Mouse (Mus musculus) retina, adult 2 months (tissue): ENCODE measurements around the gene Ddah1.
A peak's percentile ranks its signal among the peaks of the same experiment; 100 is the strongest.
"Not testable (repeated sequence)": the region's sequence is repeated elsewhere in the genome, so short reads cannot be mapped to it uniquely, and the experiment has no call there.

Experiments
- DNase-seq: peaks from one replicate; pipeline ENCODE4 v3.0.0-alpha.2; 2012; ENCODE audit warnings: low read depth, low spot score

Gene Ddah1

DNA sequence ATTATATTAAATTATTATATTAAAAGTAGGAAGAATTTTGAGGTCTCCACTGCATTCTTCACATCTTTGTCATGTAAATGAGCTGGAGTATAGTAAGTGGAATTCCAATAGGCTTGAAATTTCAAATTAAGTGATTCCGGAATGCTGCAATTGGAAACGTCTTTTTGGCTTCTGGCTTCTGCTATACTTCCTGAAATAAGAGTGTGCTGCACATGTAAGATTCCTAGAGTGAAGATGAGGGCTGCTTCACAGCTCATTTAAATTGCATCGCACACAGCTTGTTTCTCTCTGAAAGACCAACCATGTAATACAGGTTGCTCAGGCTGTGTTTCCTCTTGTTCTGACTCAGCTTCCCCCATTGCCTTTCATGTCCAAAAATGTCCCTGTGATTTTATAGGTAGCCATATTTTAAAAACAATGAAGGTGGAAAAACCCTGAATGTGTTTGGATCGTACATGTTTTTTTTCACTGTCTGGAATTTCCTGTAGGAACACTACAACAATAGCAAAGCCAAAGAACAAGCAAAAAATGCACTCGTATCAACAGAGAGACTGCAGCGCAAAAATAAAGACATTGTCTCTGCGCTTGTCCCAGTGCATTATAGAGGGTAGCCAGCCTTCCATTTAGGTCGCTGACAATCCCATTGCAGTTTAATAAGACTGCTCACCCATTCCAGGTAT is 105.7 kb downstream of the Ddah1 start:
- DNase-seq: no peak

DNA sequence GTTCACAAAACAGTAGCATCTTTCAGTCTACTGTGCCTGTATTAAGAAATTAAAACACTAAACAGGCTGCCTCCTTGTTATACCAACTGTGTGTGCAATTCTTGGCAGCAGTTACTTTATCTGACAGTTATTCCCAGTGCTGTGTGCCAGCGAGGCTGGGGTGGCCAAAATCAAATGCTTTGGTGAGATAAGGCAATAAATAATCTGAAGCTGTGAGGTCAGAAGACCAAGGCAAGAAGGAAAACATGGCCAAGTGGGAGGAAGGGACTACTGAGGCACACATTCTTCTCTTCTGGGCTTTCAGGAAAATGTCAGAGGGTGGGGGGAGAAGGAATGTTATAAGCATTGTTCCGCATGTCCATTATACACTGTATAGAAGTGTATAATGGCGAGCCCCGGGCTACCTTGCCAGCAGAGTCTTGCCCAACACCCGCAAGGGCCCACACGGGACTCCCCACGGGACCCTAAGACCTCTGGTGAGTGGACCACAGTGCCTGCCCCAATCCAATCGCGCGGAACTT is 106.3 kb downstream of the Ddah1 start:
- no peak for DNase-seq

DNA sequence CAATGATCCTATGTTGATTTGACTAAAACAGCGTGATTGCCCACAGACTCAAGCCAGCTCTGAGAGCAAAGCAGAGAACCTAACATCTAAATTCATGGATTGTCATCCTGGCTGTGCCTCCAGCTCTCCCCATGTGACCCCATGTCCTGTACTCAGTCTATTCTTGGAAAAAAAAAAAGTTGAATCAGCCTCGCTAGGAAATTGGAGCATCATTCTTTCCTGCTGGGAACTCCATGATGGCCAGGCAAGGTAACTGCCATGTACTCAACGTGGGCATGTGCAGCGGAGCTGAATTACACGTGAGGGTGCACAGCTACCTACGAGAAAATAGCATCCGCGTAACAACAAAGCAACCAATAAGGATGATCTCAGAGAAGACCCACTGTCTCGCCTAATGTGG is 114.2 kb downstream of the Ddah1 start:
- DNase-seq: no peak

DNA sequence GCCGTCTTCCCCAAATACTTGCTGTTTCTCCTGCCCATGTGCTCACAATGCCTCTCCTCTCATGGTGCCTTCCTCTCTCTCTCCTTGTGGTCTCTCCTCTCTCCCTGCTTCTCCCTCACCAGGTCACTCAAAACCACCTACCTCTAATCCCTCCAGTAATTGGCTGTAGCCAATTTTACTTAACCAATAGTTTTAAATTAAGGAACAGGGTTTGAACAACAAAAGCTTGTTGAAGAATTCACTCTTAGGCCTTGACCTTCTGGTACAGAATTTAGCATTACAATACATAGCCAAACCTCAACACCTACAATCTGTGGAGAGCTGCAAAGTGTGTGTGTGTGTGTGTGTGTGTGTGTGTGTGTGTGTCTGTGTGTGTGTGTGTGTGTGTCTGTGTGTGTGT is 114.8 kb downstream of the Ddah1 start:
- no peak for DNase-seq

DNA sequence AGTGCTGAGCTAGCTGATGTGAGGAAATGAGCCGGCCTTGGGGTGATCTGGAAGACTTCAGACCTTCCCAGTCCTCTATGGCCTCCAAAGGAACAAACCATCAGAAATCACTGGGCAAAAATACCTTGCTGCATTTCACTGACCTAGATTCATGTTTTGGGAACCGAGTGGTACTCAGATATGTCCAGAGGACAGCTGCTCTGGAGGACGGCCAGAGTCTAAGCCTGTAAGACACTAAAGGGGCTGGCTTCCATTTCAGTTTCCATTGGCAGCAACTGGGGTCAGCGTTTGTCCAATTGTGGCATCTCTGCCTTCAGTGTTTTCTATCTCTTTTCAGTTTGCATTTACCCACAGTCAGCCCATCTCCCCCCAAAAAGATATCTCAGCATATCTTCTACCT is 115.7 kb downstream of the Ddah1 start:
- DNase-seq: no peak

DNA sequence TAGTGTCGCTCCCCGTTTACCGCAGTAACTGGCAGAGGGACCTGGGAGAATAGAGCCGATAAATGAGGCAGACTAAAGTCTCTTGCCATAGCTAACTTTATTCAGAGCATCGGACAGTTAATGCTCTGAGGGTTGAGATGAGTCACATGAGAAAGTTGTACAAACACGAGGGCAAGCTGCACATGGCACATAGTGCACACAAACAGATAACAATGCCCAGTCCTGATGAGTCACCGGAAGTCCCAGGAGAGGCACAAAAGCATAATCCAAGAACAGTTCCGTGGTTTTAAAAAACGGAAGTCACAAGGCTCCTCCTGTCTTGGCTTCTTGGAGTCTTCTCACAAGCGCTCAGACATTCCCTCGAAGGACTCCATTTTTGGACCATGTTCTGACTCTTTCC is 117.6 kb downstream of the Ddah1 start:
- no peak for DNase-seq

DNA sequence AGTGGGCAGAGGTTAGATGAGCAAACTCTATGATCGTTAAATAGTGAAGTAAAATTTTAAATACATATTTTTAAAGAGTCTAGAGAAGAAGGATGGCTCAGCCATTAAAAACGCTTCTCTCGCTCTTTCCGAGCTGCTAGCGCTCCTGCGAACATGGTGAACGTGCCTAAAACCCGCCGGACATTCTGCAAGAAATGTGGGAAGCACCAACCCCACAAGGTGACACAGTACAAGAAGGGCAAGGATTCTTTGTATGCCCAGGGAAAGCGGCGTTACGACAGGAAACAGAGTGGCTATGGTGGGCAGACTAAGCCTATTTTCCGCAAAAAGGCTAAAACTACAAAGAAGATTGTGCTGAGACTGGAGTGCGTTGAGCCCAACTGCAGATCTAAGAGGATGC is 120.4 kb downstream of the Ddah1 start:
- DNase-seq: not testable (repeated sequence)

DNA sequence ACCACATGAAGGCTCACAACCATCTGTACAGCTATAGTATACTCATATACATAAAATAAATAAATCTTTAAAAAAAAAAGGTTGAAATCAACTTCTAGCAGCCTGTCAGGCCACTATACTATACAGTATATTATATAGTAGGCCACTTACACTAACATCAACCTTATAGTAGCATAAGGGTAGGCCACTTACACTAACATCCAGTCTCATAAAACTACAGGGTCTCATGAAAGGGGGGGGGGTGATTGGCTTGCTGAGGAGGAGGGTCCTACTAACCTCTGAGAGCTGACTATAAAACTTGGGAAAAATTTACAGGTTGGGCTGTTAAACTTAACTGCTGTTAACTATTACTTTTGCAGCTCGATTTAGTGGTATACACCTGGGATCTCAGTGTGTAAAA is 121.9 kb downstream of the Ddah1 start:
- DNase-seq: no peak

DNA sequence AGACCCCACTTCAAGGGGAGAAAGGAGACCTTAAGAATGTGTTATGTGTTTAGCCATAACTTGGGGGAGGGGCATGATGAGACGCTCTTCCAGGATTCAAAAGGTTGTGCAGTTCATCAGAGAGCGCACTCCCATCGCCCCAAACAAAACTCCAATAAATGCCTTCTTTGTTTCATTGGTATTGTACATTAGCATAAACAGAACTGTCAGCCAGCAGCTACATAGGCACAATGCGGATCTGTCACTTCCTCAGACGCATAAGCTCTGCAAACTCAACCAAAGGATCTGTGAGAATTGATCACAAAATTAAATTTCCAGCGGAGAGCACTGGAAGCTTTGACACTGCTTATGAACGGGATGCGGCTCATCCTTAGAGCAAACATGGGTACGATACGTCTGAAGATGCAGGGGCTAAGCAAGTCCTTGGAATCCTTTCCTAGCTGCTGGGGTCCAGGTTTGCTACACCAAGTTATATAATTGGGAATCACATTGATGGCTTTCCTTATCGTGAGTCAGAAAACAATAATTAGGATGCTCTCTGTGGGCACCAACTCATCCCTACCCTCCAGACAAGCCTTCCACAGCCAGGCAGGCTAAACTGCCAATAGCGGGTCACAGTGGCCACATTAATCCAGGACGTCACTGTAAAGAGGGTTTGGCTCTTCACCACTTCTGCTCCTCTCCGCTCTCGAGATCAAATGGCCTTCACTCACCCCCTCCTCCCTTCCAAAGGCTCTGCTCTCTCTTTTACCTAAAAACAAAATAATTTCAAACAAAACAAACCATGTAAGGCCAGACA is 123.8 kb downstream of the Ddah1 start:
- DNase-seq: no peak

DNA sequence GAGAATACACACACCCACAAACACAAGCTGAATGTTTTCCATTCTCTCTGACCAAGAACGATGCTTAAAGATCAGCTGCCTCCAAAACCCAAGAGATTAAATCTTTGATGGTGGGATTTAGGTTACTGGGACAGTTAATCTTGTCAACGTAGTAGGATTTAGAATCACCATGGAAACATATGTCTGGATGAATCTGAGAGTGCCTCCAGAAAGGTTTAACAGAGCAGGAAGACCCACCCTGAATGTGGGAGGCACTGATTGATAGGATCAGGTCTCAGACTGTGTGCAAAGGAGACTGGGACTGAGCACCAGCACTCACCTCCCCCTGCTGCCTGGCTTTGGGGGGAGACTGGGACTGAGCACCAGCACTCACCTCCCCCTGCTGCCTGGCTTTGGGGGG is 124.8 kb downstream of the Ddah1 start:
- DNase-seq: no peak

DNA sequence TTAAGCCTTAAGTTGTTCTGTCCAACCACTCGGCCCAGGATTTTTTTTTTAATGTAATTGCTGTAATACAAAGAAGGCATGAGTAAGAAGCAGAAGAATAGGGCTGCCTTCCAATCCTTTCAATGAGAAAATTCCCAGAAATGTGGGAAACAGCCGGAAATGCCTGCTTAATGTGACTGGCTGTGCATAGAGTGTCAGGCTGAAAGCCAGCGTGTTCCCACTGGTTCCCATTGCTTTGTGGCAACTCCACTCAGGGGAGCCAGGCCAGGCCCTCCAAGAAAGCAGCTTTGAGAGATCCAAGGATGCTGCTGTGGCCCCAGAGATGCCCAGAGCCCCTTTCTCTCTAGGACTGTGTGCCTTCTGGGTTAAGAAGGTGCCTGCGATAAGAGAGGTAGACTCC is 126.9 kb downstream of the Ddah1 start:
- no peak for DNase-seq

DNA sequence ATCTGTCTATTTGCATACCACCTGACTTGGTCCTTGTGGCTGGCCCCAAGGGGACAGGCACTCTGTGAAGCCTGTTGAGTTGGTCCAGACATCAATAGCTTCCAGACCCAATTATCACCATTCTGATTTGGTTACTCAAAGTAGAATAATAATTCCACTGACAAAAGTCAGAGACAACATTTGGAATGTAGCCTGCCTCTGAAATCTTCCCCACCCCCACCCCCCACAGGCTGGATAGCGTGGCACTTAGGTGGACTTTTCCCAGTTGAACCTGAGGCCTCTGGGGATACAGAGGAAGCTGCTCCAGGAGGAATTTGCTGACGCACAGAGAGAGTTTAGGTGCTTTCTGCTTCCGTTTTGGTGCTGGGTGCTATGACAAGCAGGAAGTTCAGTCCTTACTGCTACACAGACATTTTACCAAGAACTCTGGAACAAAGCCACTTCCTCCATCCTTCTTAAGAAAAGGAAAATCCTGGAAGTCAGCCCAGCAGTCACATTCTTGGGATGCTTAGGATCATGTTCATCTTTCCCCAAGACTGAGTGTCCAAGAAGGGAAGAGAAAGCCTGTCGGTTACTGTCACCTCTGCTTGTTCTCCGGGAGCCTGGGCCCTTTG is 127.5 kb downstream of the Ddah1 start:
- no peak for DNase-seq

DNA sequence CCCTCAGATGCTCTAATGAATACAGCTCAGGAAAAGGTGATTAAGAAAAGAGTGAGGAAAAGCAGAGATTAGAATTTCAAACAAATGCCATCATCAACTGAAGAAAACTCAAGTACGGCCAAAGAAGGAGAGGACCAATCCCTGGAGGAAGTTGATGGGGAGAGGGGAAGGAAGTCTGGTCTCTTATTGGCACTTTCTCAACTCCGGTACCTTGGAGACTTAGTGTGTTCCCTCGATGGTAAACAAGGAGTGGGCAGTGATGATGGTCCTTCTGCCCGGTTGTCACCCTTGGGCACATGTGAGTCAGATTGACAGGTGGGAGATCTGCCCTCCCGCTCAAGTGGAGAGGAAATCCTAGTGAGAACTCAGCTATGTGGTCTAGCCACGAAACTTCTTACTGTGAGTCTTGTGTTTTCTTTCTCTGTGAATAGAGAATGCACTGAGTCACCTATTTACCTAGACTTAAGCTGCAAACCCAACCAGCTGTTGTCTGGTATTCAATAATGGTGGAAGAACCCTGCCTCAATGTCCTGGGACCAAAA is 129.0 kb downstream of the Ddah1 start:
- DNase-seq: no peak

DNA sequence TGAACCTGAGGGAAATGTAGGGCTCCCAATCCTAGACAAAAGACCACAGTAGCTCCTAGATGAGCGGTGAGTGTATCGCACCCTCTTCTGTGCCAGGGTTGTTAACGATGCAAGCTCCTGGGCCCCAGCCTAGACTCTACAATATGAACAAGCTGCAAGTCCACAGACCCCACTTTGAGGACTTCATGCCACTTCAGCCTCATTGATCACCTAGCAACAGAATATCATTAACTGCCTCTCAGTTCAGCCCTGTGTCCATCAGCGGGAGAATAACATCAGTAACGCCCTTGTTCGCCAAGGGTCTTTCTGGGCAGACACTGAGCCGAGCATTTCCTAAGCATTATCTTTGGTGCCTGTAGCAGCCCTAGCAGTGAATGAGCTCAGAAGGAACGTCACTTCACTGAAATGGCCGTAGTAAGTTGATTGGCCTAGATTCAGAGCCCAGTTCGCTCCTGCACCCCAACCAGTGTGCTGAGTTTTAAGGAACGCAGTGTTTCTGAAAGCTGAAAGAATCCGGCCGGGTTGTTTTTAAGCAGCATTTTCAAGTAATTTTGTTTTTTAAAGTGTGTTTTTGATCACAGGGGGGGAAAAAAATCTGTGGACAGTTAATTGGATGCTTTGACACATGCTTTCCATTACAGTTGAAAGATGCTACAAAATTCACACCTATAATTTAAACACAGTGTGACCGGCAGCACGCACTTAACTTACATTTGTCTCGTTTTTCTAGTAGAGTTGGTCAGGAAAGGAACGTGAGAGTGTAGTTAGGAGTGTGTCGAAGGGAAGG is 132.1 kb downstream of the Ddah1 start:
- no peak for DNase-seq

DNA sequence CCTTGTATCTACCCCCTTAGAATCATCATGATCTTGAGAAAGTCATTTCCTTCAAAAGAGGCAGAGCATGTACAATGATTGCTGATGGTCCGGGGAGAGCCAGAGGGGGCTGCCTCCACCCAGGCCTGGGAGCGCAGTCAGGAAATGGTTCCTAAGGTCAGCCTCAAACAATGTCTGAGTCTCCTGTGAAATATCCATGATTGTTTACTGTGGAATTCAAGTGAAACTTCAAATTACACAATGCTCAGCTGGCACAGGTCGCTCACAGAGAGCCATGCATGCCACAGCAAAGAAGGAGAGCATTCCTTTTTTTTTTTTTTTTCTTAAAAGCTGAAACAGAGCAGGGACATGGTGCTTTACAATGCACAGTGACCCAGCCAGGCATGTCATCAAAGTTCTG is 134.0 kb downstream of the Ddah1 start:
- DNase-seq: no peak

DNA sequence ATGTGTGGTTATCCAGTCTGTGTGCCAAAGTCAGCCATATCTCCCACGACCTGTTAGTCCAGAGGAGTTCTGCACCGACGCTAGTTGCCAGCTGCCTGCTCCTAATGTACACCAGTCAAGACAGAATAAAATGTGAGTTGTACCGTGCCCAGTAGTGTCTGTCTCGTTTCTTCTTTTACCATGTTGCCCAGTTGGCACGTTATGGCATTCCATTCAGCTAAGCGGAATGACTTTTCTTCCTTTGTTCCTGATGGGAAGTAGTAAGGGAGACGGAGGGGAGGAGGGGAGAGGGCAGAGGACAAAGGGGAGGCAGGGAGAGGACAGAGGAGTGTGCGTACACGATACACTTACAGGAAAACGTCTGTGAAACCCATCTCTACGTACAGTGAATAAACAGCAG is 135.7 kb downstream of the Ddah1 start:
- no peak for DNase-seq

DNA sequence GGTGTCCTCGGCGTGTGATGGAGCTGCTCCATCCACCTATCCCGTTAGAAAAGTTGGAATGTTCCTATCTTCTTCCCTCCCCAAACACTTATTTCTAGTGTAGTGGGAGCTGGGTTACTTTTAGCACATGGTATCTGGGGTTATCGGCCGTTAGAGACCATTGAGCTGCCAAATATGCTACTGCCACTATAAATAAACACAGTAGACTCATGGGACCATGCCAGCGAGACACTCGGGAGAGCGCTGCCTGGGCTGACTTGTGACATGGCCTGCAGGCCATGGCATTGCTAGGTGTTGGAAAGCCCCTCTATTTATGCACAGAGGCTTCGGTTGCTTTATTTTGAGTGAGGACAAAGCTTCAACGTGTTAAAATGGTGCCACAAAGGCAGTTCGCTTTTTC is 139.3 kb downstream of the Ddah1 start:
- no peak for DNase-seq

DNA sequence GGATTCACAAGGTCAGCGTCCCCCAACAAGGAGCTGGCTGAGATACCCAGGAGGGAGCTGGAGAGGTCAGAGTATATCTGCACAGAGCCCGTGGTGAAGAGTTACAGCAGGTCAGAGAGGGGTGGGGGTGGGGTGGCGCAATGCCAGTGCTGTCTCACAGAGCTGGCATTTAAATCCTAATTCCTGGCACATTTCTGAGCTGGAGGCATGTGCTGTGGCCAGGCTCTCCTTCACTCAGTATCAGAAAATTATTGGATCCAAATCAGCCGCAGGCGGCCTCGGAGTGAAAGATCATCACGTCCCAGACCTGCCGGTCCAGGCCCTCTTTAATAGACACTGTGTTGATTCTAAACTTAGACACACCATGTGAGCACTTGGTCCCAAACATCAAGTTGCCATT is 141.4 kb downstream of the Ddah1 start:
- DNase-seq: no peak

DNA sequence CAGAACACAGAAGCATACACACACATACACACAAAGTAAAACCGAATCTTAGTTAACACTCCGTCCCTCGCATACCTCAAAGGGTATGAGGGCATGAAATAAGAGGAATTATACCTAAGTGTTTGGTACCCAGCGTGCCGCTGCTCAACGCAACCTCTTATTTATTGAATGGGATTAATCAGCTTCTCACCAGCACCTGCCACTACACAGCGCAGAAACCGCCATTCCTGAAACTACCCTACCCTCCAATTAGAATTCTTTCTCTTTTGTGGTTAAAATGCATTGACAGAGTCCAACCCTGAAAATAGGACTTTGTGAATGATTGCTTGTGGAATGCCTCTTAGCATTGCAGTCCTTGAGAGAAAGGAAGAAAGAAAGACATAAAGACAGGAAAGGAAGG is 145.1 kb downstream of the Ddah1 start:
- DNase-seq: no peak

DNA sequence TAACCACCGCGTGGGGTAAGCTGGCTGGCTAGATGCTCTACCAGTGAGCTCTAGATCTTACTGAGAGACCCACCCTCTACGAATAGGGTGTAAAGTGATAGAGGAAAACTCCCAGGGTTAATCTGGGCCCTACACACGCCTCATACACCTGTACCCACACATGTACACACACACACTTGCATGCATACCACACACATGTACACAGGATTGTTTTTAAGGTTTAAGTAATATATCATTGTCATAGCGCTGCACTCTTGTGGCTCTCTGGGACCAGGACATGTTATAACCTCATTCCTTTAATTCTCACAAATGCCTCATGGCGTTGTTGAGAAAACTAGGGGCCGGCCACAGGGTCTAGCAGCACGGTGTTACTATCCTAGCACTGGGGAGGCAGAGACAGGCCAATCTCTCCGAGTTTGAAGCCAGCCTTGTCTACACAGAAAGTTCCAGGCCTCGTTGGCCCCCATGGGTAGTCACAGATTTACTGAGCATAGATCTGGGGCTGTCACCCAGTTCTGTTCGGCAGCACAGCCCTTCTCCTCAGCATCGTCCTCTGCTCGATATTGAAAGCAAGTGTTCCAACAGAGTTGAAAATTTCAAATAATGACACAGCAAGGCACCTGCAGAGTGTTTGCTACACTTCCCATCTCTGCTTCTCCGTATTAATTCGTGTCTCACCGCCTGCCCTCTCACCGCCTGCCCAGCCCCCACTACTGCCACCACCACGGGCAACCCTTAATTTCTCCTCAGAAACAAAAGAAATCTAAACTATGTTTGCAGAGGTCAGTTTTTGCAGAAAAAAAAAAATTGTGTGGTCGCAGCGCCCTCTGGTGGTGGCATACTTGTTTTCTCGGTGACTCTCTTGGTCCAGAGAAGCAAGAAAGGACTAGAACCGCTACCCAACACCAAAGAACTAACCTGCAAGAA is 146.6 kb downstream of the Ddah1 start:
- DNase-seq: peak; percentile 32

DNA sequence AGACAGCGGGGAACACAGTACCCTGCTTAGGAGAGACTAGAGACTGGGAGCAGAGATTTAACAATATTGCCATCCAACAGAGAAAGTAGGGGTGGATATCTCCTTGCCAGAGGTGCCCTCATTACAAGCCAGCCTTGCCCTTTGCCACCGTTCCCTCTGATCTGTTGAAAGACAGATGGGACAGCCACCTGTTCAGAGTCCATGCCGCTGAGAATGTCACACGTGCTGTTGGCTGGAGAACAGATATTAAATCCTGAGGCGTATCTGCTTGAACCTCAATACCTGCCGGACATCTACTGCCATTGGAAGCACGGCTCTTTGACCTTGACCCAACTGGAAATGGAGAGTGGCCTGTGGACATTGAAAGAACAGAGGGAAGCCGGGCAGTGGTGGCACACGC is 148.1 kb downstream of the Ddah1 start:
- no peak for DNase-seq
